Mouse (Mus musculus) CH12.LX (cell line): ENCODE results near the gene Nfic.

Source experiments
- GABPA ChIP-seq: IDR thresholded peaks from 2 replicates; pipeline ENCODE4 v1.6.1; 2012; ENCODE audit warnings: low read depth, low read length, improper control_type of control experiment, inconsistent platforms; ENCODE audit not compliant: insufficient replicate concordance
- HCFC1 ChIP-seq: IDR thresholded peaks from 2 replicates; pipeline ENCODE4 v1.6.1; 2012; ENCODE audit warnings: low read depth, mild to moderate bottlenecking, inconsistent platforms, low read length, improper control_type of control experiment
- MAX ChIP-seq: IDR thresholded peaks from 2 replicates; pipeline ENCODE4 v1.6.1; 2011; ENCODE audit warnings: low read length, improper control_type of control experiment
- POLR2A ChIP-seq: IDR thresholded peaks from 2 replicates; pipeline ENCODE4 v1.6.1; 2011; ENCODE audit warnings: low read depth, mild to moderate bottlenecking, improper control_type of control experiment, low read length
- RCOR1 ChIP-seq: conservative IDR thresholded peaks from 2 replicates; pipeline ENCODE4 v1.6.1; 2012; ENCODE audit warnings: low read depth, mild to moderate bottlenecking, inconsistent platforms, low read length, improper control_type of control experiment
- USF1 ChIP-seq: IDR thresholded peaks from 2 replicates; pipeline ENCODE4 v1.6.1; 2014; ENCODE audit warnings: low read depth, mild to moderate bottlenecking, inconsistent platforms, low read length, improper control_type of control experiment

DNA sequence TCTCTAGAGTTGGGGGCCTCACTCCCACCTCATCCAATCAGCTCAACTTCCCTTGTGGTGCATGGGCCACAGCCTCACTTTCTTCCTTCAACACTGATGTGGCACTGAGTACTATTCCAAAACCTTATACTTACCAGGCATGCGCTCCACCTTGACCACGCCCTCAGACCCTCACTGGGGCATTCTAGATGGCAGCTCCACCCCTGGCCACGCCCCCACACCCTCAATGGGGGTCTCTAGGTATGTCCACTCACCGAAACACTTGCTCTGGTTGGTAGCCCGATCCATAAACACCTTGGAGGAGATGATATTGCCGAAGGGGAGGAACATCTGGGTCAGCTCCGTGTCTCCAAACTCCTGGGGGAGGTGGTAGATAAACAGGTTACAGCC is 7.0 kb upstream of the Nfic start:
- TF ChIP-seq RCOR1 (no peak), POLR2A (no peak), MAX (no peak), HCFC1 (no peak), USF1 (no peak), GABPA (no peak)
